Mouse (Mus musculus) small intestine, adult 2 months (tissue): Measurements from ENCODE around the gene Gng13.

ENCODE experiments used
- CTCF ChIP-seq: fragments of 200-500 bp; IDR thresholded peaks from 2 replicates; pipeline ENCODE4 v1.5.1; 2012; ENCODE audit warnings: low read depth, mild to moderate bottlenecking, control low read depth, inconsistent platforms, low read length, moderate library complexity, mixed read lengths; ENCODE audit not compliant: insufficient replicate concordance, insufficient read length; ENCODE audit errors: extremely low read depth
- POLR2A ChIP-seq: fragments of 200-500 bp; IDR thresholded peaks from 2 replicates; pipeline ENCODE4 v1.6.1; 2012; ENCODE audit warnings: low read depth, mild to moderate bottlenecking, control low read depth, inconsistent platforms, low read length, moderate library complexity

GRCm38 (mm10) chr17:25757691-25758090 is 40.7 kb downstream of the Gng13 start:
- TF ChIP-seq CTCF (no peak), POLR2A (no peak)
